Mouse (Mus musculus): ENCODE results near the gene Slc4a3. TPM values are rescaled to one million over a fixed set of nuclear protein-coding genes. Genes with fewer than 3 reads are reported as not detected.

Slc4a3 gene
- total and polyA plus RNA-seq, 2 experiments from 2014 or later, result 96.4 to 191 TPM

- Histone ChIP-seq H3K4me2 (ENCODE audit: low read depth, low read length) (no peak overlapping the region), H3K27ac (no peak overlapping the region), H3K27me3 (ENCODE audit: insufficient read depth, low read length) (no peaks in the 10 kb centered on the region), H3K4me1 (ENCODE audit: insufficient read depth, low read length) (peaks cover 11% of the 10 kb centered on the region; the same call in 1 of the 2 replicates), H3K9ac (replicated peaks; ENCODE audit: low read length) (no peak overlapping the region), H3K4me3 (ENCODE audit: low read length) (no peak overlapping the region), H3K36me3 (ENCODE audit: insufficient read depth, low read length) (no peaks in the 10 kb centered on the region), H3K9me3 (ENCODE audit: low read length) (no peaks in the 10 kb centered on the region)
- no peak for ATAC-seq
- no peak for DNase-seq (ENCODE audit: low spot score)
- no peak for TF ChIP-seq CTCF (IDR thresholded peaks at IDR 0.05; ENCODE audit: low read depth)
- 63% methylated on average over 9 of the region's 9 CpGs for WGBS
These were observed 19.6 kb downstream of the Slc4a3 start for GRCm38 (mm10) chr1:75565616-75566015.

- no peak overlapping the region for H3K4me2 ChIP-seq (ENCODE audit: low read depth, low read length)
- 63% methylated on average over 6 of the region's 6 CpGs for WGBS
- DNase-seq (ENCODE audit: low spot score) (no peak), ATAC-seq (no peak)
- no peak for TF ChIP-seq CTCF (IDR thresholded peaks at IDR 0.05; ENCODE audit: low read depth)
- H3K4me3 ChIP-seq (ENCODE audit: low read length), result no peak overlapping the region
- H3K9me3 ChIP-seq (ENCODE audit: low read length), result no peaks in the 10 kb centered on the region
- no peaks in the 10 kb centered on the region for H3K36me3 ChIP-seq (ENCODE audit: insufficient read depth, low read length)
- no peak overlapping the region for H3K27ac ChIP-seq
- no peaks in the 10 kb centered on the region for H3K27me3 ChIP-seq (ENCODE audit: insufficient read depth, low read length)
- H3K4me1 ChIP-seq (ENCODE audit: insufficient read depth, low read length), result no peaks in the 10 kb centered on the region
- no peak overlapping the region for H3K9ac ChIP-seq (replicated peaks; ENCODE audit: low read length)
These were observed 24.3 kb downstream of the Slc4a3 start for GRCm38 (mm10) chr1:75570403-75570802.

GRCm38 (mm10) chr1:75572776-75573175 lies 26.7 kb downstream of the Slc4a3 start:
- H3K9ac ChIP-seq (replicated peaks; ENCODE audit: low read length), result no peak overlapping the region
- H3K4me2 ChIP-seq (ENCODE audit: low read depth, low read length), result no peak overlapping the region
- DNase-seq (ENCODE audit: low spot score) (peak; percentile 51), ATAC-seq (peak; percentile 64; the same call in 1 of the 2 replicates)
- WGBS, result 51% methylated on average over 6 of the region's 6 CpGs
- no peaks in the 10 kb centered on the region for H3K4me1 ChIP-seq (ENCODE audit: insufficient read depth, low read length)
- H3K36me3 ChIP-seq (ENCODE audit: insufficient read depth, low read length), result no peaks in the 10 kb centered on the region
- no peak for TF ChIP-seq CTCF (IDR thresholded peaks at IDR 0.05; ENCODE audit: low read depth)
- H3K27me3 ChIP-seq (ENCODE audit: insufficient read depth, low read length), result no peaks in the 10 kb centered on the region
- no peak overlapping the region for H3K27ac ChIP-seq
- no peaks in the 10 kb centered on the region for H3K9me3 ChIP-seq (ENCODE audit: low read length)
- H3K4me3 ChIP-seq (ENCODE audit: low read length), result no peak overlapping the region

DNA sequence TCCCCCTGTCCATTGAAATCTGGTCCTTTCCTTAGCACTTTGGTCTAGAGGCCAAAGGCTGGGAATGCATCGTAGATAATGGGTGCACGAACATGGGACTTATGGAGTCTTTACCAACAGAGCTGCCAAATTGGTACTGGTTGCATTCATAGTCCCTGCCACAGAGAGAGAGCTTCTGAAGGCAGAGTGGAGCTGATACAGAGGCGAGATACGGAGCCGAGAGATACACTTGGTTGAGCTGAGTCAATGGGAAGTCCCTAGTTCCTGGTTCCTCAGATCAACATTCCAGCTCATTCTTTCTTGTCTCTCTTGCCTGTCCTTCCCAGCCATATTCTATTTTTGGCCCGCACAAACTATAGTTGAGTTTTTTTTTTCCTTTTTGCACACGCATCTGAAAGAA lies 27.6 kb downstream of the Slc4a3 start:
- Histone ChIP-seq H3K27me3 (ENCODE audit: insufficient read depth, low read length) (no peaks in the 10 kb centered on the region), H3K4me2 (ENCODE audit: low read depth, low read length) (no peak overlapping the region), H3K4me3 (ENCODE audit: low read length) (no peak overlapping the region), H3K27ac (no peak overlapping the region), H3K36me3 (ENCODE audit: insufficient read depth, low read length) (no peaks in the 10 kb centered on the region), H3K9me3 (ENCODE audit: low read length) (no peaks in the 10 kb centered on the region), H3K4me1 (ENCODE audit: insufficient read depth, low read length) (no peaks in the 10 kb centered on the region), H3K9ac (replicated peaks; ENCODE audit: low read length) (no peak overlapping the region)
- DNase-seq (ENCODE audit: low spot score) (no peak), ATAC-seq (no peak)
- 82% methylated on average over 7 of the region's 7 CpGs for WGBS
- TF ChIP-seq CTCF (IDR thresholded peaks at IDR 0.05; ENCODE audit: low read depth), result no peak

DNA sequence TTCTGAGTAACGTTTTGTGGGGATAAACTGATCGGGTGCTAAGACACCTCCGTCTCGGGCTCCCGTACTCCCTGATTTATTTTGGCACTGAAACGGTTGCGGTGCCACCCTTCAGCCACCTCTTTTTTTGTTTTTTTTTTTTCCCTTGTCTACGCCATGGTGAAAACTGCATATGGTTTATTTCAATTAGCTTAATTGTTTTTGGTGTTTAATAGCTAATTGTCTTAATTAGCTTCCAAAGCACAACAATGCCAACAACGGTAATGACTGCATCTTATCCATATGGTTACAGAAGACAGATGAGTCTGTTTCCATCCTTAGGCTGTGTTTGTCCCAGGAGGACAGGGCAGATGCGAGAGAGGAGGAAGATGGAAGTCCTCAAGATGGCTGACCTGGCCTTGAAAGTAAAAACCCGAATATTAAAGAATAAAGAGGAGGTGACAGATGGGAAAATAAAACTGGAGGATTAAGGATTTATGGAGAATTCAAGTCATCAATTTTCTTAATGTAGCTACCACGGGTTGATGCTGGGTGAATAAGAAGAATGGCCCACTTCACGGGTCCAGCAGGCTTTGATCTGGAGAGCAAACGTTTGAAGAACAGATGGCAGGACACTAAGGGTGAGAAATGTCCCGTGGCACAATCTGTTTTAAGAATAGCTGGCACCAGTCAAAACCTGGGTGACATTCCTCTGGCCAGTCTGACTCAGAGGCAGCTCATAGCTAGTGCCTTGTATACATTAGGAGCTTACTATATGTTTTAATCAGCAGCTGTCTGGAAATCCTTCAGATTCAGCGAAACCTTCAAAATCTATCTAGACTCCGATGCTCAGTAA lies 28.6 kb downstream of the Slc4a3 start:
- WGBS, result 59% methylated on average over 17 of the region's 17 CpGs
- no peaks in the 10 kb centered on the region for H3K9me3 ChIP-seq (ENCODE audit: low read length)
- DNase-seq (ENCODE audit: low spot score), result no peak
- no peaks in the 10 kb centered on the region for H3K27me3 ChIP-seq (ENCODE audit: insufficient read depth, low read length)
- H3K36me3 ChIP-seq (ENCODE audit: insufficient read depth, low read length), result no peaks in the 10 kb centered on the region
- H3K4me1 ChIP-seq (ENCODE audit: insufficient read depth, low read length), result no peaks in the 10 kb centered on the region
- ATAC-seq, result no peak
- H3K4me3 ChIP-seq (ENCODE audit: low read length), result no peak overlapping the region
- no peak for TF ChIP-seq CTCF (IDR thresholded peaks at IDR 0.05; ENCODE audit: low read depth)
- H3K4me2 ChIP-seq (ENCODE audit: low read depth, low read length), result no peak overlapping the region
- H3K9ac ChIP-seq (replicated peaks; ENCODE audit: low read length), result no peak overlapping the region
- H3K27ac ChIP-seq, result no peak overlapping the region

GRCm38 (mm10) chr1:75581936-75582624 lies 36.0 kb downstream of the Slc4a3 start:
- no peaks in the 10 kb centered on the region for H3K9me3 ChIP-seq (ENCODE audit: low read length)
- no peak overlapping the region for H3K9ac ChIP-seq (replicated peaks; ENCODE audit: low read length)
- WGBS, result 38% methylated on average over 7 of the region's 7 CpGs
- TF ChIP-seq CTCF (IDR thresholded peaks at IDR 0.05; ENCODE audit: low read depth), result no peak
- H3K4me3 ChIP-seq (ENCODE audit: low read length), result no peak overlapping the region
- DNase-seq (ENCODE audit: low spot score), result no peak
- no peak overlapping the region for H3K4me2 ChIP-seq (ENCODE audit: low read depth, low read length)
- no peak for ATAC-seq
- no peaks in the 10 kb centered on the region for H3K27me3 ChIP-seq (ENCODE audit: insufficient read depth, low read length)
- H3K36me3 ChIP-seq (ENCODE audit: insufficient read depth, low read length), result no peaks in the 10 kb centered on the region
- H3K4me1 ChIP-seq (ENCODE audit: insufficient read depth, low read length), result no peaks in the 10 kb centered on the region
- H3K27ac ChIP-seq, result peak overlapping the region; percentile 64

GRCm38 (mm10) chr1:75582625-75582956 lies 36.5 kb downstream of the Slc4a3 start:
- H3K9ac ChIP-seq (replicated peaks; ENCODE audit: low read length), result no peak overlapping the region
- ATAC-seq, result no peak
- H3K9me3 ChIP-seq (ENCODE audit: low read length), result no peaks in the 10 kb centered on the region
- H3K4me1 ChIP-seq (ENCODE audit: insufficient read depth, low read length), result no peaks in the 10 kb centered on the region
- no peak overlapping the region for H3K4me2 ChIP-seq (ENCODE audit: low read depth, low read length)
- no peaks in the 10 kb centered on the region for H3K27me3 ChIP-seq (ENCODE audit: insufficient read depth, low read length)
- H3K4me3 ChIP-seq (ENCODE audit: low read length), result no peak overlapping the region
- H3K27ac ChIP-seq, result peak overlapping the region; percentile 64
- DNase-seq (ENCODE audit: low spot score), result no peak
- WGBS, result 68% methylated on average over 5 of the region's 5 CpGs
- no peaks in the 10 kb centered on the region for H3K36me3 ChIP-seq (ENCODE audit: insufficient read depth, low read length)
- no peak for TF ChIP-seq CTCF (IDR thresholded peaks at IDR 0.05; ENCODE audit: low read depth)

All from hindbrain, postnatal 0 days (tissue).